Mouse (Mus musculus): ENCODE measurements around the gene 2410141K09Rik.
"Not testable (repeated sequence)": the region's sequence is repeated elsewhere in the genome, so short reads cannot be mapped to it uniquely, and the experiment has no call there.

2410141K09Rik gene

GRCm38 (mm10) chr13:66441018-66441417, at the start of gene 2410141K09Rik:
2410141K09Rik (minus strand) TSS chr13:66441118.
- not testable (repeated sequence) for DNase-seq (ENCODE audit: inconsistent ontology term)

DNA sequence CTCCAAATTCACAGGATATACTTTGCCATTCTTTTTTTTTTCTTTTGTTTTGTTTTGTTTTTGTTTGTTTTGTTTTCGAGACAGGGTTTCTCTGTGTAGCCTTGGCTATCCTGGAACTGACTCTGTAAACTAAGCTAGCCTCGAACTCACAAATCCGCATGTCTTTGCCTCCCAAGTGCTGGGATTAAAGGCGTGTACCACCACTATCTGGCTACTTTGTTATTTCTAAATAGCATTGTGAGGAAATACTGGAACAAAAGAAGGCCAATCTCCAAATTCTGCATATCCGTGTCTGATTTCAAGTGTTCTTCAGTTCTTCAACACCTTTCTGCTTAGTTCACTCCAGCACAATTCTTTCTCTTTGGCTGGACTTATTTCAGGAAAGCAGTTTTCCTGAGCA, 14.1 kb downstream of the 2410141K09Rik start:
- not testable (repeated sequence) for DNase-seq (ENCODE audit: inconsistent ontology term)

- DNase-seq (ENCODE audit: inconsistent ontology term): not testable (repeated sequence)
Measured at GRCm38 (mm10) chr13:66414962-66415361, 26.0 kb downstream of the 2410141K09Rik start.
